Mouse (Mus musculus) heart, embryonic 16.5 days (tissue): Measurements from ENCODE around the gene Ttc30a2. TPM values are rescaled to one million over a fixed set of nuclear protein-coding genes. Genes with fewer than 3 reads are reported as not detected.
"Not testable (repeated sequence)": the region's sequence is repeated elsewhere in the genome, so short reads cannot be mapped to it uniquely, and the experiment has no call there.

Experiments
- ATAC-seq: fragments of 200-750 bp; cut with Nextera tagmentation; replicated peaks from 2 replicates; pipeline ENCODE4 v1.8.0; 2017; ENCODE audit warnings: moderate number of reproducible peaks; ENCODE audit not compliant: insufficient read depth, low FRiP score; ENCODE audit errors: extremely low read depth
- H3K27ac ChIP-seq: fragments of 300-500 bp; sonication (generic); 2 replicates; pipeline ENCODE4 v1.5.1; 2014; ENCODE audit warnings: mild to moderate bottlenecking, low read length, control low read depth, moderate library complexity
- H3K27me3 ChIP-seq: fragments of 300-500 bp; sonication (generic); 2 replicates; pipeline ENCODE4 v1.6.1; 2014; ENCODE audit warnings: low read length, mixed read lengths; ENCODE audit not compliant: control insufficient read depth, insufficient read depth
- H3K36me3 ChIP-seq: fragments of 300-500 bp; sonication (generic); 2 replicates; pipeline ENCODE4 v1.6.1; 2014; ENCODE audit not compliant: control insufficient read depth, insufficient read depth
- H3K4me1 ChIP-seq: fragments of 300-500 bp; sonication (generic); 2 replicates; pipeline ENCODE4 v1.6.1; 2014; ENCODE audit warnings: low read length, mixed read lengths; ENCODE audit not compliant: control insufficient read depth, insufficient read depth
- H3K4me2 ChIP-seq: fragments of 300-500 bp; sonication (generic); 2 replicates; pipeline ENCODE4 v1.6.1; 2014; ENCODE audit warnings: low read depth, mild to moderate bottlenecking, control low read depth, low read length
- H3K4me3 ChIP-seq: fragments of 300-500 bp; sonication (generic); 2 replicates; pipeline ENCODE4 v1.5.1; 2014; ENCODE audit warnings: mild to moderate bottlenecking, control low read depth, low read length
- H3K9ac ChIP-seq: fragments of 300-500 bp; sonication (generic); 2 replicates; pipeline ENCODE4 v1.6.1; 2014; ENCODE audit warnings: low read length, control low read depth
- H3K9me3 ChIP-seq: fragments of 300-500 bp; sonication (generic); replicated peaks from 2 replicates; pipeline ENCODE4 v1.6.1; 2016; ENCODE audit warnings: low read length; ENCODE audit not compliant: control insufficient read depth
- WGBS: fragments of 180-500 bp; shearing (Covaris S2); extraction: QIAGEN DNeasy Blood & Tissue Kit; methylation state at CpG from one replicate; pipeline ENCODE4 v1.1.7; 2014; 5-methylcytosine and 5-hydroxymethylcytosine counted together
- polyA plus RNA-seq: library from polyadenylated mRNA; unstranded; fragments of >200 nt; fragmentation: Nextera tagmentation; extraction: Ambion mirVana; gene quantifications from 2 replicates; pipeline ENCODE4 v1.2.1, GENCODE M21; 2015

Gene Ttc30a2
- 1.4 and 1.6 TPM in 2 replicates for polyA plus RNA-seq

DNA sequence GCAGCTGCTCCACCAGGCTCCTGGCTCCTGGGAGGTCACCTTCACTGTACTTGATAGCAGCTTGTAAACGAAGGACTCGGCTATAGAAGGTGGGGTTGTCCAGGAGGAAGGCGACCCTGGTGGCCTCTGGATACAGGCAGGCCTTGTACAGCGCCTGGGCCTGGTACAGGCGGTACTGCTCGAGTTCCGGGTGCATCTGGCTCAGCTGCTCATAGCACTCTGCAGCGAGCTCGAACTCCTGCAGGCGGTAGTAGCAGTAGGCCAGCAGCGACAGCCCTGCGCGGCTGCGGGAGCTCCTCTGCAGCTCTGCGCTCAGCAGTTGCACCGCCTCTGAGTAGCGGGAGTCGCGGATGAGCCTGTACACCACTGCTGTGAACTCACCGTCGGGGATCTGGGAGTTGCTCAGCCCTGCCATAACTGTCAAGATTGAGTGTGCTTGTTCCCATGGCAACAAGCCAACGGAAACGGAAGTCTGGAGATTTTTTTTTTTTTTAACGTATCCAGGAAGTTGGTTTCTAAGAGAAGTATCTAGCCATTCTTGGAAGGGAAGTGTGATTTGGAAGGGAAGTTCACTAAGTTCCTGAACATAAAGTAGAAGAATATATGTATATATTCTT, at the start of gene Ttc30a2:
TSS of gene Ttc30a2 (minus strand) at position 419 of the 617 bp plus-strand sequence.
- not testable (repeated sequence) for H3K27me3 ChIP-seq, H3K9ac ChIP-seq, H3K36me3 ChIP-seq, H3K4me1 ChIP-seq, H3K9me3 ChIP-seq, H3K27ac ChIP-seq
- WGBS: 21% methylated on average over 16 of the region's 24 CpGs
- Histone ChIP-seq H3K4me3 (0 out of 2 replicates have a peak within 1 kb of the TSS, but pooled peaks have one; percentile 8), H3K4me2 (peak within 1 kb of the TSS; percentile 37; the same call in 1 of the 2 replicates)
- ATAC-seq: 0 out of 2 replicates have a peak, but pooled peaks have one; percentile 26

DNA sequence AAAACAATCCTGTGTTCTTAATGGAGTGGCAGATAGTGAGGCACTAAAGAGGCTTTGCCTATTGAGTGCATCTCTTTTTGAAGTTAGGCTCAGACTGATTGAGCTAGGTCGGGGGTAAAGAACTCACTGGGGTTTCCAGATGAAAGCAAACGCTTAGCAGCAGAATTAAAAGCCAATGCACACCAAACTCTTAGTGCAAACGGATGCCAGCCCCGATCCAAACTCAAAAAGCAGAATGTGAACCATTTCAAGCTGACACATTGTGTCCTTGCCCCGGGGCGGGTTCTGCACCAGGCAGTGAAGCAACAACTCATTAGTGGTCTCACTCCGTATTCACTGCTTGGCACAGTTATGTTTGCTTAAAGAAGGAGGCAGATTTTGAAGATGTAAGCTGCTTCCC, 38.9 kb upstream of the Ttc30a2 start:
- Histone ChIP-seq H3K27ac (no peak overlapping the region), H3K9me3 (no peaks in the 10 kb centered on the region), H3K9ac (no peak overlapping the region), H3K36me3 (no peaks in the 10 kb centered on the region), H3K4me1 (no peaks in the 10 kb centered on the region), H3K4me3 (no peak overlapping the region), H3K27me3 (no peaks in the 10 kb centered on the region), H3K4me2 (no peak overlapping the region)
- WGBS: 28% methylated on average over 7 of the region's 7 CpGs
- no peak for ATAC-seq

GRCm38 (mm10) chr2:76016136-76016535, 38.2 kb upstream of the Ttc30a2 start:
- H3K4me3 ChIP-seq: no peak overlapping the region
- no peak overlapping the region for H3K4me2 ChIP-seq
- no peaks in the 10 kb centered on the region for H3K4me1 ChIP-seq
- ATAC-seq: no peak
- H3K9ac ChIP-seq: no peak overlapping the region
- H3K27ac ChIP-seq: no peak overlapping the region
- WGBS: 90% methylated on average over 8 of the region's 8 CpGs
- no peaks in the 10 kb centered on the region for H3K27me3 ChIP-seq
- H3K9me3 ChIP-seq: no peaks in the 10 kb centered on the region
- no peaks in the 10 kb centered on the region for H3K36me3 ChIP-seq

GRCm38 (mm10) chr2:76015460-76015859, 37.5 kb upstream of the Ttc30a2 start:
- 87% methylated on average over 7 of the region's 7 CpGs for WGBS
- Histone ChIP-seq H3K9ac (no peak overlapping the region), H3K4me2 (no peak overlapping the region), H3K27me3 (no peaks in the 10 kb centered on the region), H3K4me1 (no peaks in the 10 kb centered on the region), H3K36me3 (no peaks in the 10 kb centered on the region), H3K4me3 (no peak overlapping the region), H3K9me3 (no peaks in the 10 kb centered on the region), H3K27ac (no peak overlapping the region)
- ATAC-seq: no peak

GRCm38 (mm10) chr2:76014659-76015058, 36.7 kb upstream of the Ttc30a2 start:
- Histone ChIP-seq H3K4me2 (no peak overlapping the region), H3K36me3 (no peaks in the 10 kb centered on the region), H3K27me3 (no peaks in the 10 kb centered on the region), H3K4me3 (no peak overlapping the region), H3K4me1 (no peaks in the 10 kb centered on the region), H3K9ac (no peak overlapping the region), H3K9me3 (no peaks in the 10 kb centered on the region), H3K27ac (no peak overlapping the region)
- WGBS: 80% methylated on average over 3 of the region's 3 CpGs
- ATAC-seq: no peak

- no peak for ATAC-seq
- Histone ChIP-seq H3K9ac (no peak overlapping the region), H3K9me3 (no peaks in the 10 kb centered on the region), H3K36me3 (no peaks in the 10 kb centered on the region), H3K4me3 (no peak overlapping the region), H3K27me3 (no peaks in the 10 kb centered on the region), H3K4me2 (no peak overlapping the region), H3K4me1 (no peaks in the 10 kb centered on the region), H3K27ac (no peak overlapping the region)
- WGBS: 29% methylated on average over 4 of the region's 4 CpGs
These were observed 28.2 kb upstream of the Ttc30a2 start for GRCm38 (mm10) chr2:76006194-76006593.

- Histone ChIP-seq H3K4me3 (no peak overlapping the region), H3K36me3 (no peaks in the 10 kb centered on the region), H3K4me2 (no peak overlapping the region), H3K27ac (no peak overlapping the region), H3K27me3 (no peaks in the 10 kb centered on the region), H3K4me1 (peaks cover 11% of the 10 kb centered on the region), H3K9me3 (no peaks in the 10 kb centered on the region), H3K9ac (no peak overlapping the region)
- no peak for ATAC-seq
- 55% methylated on average over 9 of the region's 9 CpGs for WGBS
These were observed 24.9 kb upstream of the Ttc30a2 start for GRCm38 (mm10) chr2:76002899-76003298.

GRCm38 (mm10) chr2:76001392-76001791, 23.4 kb upstream of the Ttc30a2 start:
- Histone ChIP-seq H3K4me3 (no peak overlapping the region), H3K4me2 (no peak overlapping the region), H3K9ac (no peak overlapping the region), H3K4me1 (peaks cover 14% of the 10 kb centered on the region), H3K27me3 (no peaks in the 10 kb centered on the region), H3K36me3 (no peaks in the 10 kb centered on the region), H3K9me3 (no peaks in the 10 kb centered on the region), H3K27ac (no peak overlapping the region)
- 35% methylated on average over 8 of the region's 8 CpGs for WGBS
- ATAC-seq: 0 out of 2 replicates have a peak, but pooled peaks have one; percentile 50

DNA sequence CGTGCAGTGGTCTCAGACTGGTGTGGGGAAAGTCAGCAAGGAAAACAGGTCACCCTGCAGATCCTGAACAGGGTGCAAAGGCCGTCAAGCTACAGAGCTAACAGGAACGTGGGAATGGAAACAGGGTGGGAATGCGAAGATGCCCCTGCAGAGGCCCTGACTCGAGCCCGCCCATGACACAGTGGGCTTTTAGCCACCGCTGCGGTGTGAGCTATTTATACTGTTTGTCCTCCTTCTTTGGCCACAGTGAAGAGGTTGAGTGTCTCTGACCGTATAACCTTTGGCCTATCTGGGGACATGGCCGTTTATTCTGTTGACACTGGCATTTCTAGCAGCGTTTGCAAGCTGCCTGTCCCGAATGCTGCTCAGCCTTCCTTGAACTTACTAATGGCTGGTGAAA, 21.7 kb upstream of the Ttc30a2 start:
- Histone ChIP-seq H3K4me2 (no peak overlapping the region), H3K9ac (no peak overlapping the region), H3K4me3 (no peak overlapping the region), H3K27me3 (no peaks in the 10 kb centered on the region), H3K9me3 (no peaks in the 10 kb centered on the region), H3K27ac (no peak overlapping the region), H3K4me1 (peaks cover 14% of the 10 kb centered on the region), H3K36me3 (no peaks in the 10 kb centered on the region)
- WGBS: 39% methylated on average over 12 of the region's 12 CpGs
- ATAC-seq: no peak
